Mouse (Mus musculus): ENCODE results near the gene Wdr81.
"Not testable (repeated sequence)": the region's sequence is repeated elsewhere in the genome, so short reads cannot be mapped to it uniquely, and the experiment has no call there.

The Wdr81 gene

DNA sequence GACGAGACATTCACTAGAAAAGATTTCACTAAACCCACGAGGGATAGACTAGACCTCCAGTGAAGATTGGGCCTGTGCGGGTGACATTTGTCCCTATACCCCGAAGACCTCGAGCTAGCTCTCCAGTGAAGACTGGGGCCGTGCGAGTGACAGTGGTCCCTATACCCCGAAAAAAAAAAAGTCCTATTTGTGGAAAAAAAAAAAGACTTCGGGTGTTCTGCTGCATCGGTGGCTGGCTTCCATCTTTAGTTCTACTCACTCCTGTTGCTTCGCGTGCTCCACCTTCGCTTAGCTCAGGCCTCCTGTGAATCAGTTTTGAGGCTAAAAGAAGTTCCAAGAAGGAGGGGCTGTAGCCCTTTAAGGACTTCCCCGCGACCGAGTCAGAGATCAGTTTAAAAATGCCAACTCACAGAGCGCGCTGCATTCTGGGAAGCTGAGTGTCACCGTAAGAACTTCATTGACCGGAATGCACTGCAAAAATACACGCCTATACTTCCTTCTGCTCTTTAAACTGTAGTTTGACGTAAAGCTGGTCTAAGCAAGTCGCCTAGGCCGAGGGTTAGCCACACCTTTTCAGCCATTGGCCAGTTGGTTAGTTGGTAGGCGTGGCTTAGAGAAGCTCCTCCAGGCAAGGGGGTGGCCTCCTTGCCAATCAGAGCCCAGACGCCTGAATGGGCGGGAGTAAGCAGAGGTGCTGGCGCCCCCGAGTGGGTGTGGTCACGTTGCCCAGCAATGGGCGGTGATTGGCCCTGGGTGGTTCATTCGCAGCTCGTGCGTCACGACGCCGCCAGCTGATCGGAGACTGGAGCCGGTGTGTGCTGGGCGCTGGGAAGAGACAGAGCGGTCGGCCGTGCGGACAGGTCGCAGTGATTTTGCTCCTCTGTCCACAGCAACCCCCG lies 6.6 kb upstream of the Wdr81 start, which contains the start of gene Tlcd2:
Gene Tlcd2 (plus strand): TSS at position 872 of the 899 bp plus-strand sequence.
- DNase-seq (ENCODE audit: low read depth, low spot score), result peak; percentile 100

DNA sequence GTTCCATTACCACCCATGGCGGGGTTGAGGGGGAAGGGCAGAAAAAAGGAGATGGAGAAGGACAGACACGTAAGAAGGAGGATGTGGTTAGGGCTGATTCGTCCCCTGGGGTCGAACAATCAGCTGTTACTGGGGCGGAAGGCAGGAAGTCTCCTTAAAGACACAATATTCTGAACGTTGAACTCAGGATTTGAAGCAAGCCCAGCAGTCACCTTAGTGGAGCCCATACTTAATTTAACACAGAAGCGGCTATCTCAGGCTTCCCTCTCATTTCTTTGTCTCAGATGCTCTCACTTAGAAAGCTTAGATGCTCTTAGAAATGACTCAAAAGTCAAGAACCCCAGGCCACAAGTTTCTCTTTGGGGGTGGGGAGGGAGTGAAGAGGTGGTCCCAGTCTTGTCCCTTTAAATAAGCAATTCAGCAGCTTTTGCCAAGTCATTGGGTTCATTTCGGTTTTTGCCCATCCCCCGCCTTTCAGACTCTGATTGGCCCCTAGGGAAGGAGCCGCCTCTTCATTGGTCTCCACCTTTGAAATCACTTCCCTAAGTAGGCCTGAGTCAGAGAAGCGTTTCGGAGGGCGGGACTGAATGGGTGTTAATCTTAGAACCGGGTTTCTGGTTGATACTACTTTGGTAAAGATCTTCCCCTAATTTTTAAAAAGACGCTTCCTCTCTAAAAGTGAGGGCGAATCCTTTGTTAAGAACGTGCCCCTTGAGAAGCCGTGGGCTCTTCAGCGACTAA lies 5.8 kb upstream of the Wdr81 start:
- peak; percentile 89 for DNase-seq (ENCODE audit: low read depth, low spot score)

DNA sequence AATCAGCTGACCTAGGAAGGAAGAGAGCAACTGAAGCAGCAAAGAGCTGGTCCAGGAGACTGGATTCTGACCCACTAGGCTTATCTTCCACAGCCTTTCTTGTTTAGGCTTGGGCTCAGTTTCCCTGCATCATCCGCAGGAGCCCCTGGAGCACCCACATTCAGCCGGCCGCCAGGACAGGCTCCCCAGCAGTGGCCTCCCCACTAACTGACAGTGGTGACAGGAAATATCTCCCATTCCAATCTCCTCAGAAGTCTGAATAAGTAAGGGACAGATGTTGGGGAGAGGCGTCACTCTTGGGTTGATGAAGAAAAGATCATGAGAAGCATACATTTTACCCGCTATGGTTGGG lies 5.2 kb upstream of the Wdr81 start:
- DNase-seq (ENCODE audit: low read depth, low spot score), result no peak

DNA sequence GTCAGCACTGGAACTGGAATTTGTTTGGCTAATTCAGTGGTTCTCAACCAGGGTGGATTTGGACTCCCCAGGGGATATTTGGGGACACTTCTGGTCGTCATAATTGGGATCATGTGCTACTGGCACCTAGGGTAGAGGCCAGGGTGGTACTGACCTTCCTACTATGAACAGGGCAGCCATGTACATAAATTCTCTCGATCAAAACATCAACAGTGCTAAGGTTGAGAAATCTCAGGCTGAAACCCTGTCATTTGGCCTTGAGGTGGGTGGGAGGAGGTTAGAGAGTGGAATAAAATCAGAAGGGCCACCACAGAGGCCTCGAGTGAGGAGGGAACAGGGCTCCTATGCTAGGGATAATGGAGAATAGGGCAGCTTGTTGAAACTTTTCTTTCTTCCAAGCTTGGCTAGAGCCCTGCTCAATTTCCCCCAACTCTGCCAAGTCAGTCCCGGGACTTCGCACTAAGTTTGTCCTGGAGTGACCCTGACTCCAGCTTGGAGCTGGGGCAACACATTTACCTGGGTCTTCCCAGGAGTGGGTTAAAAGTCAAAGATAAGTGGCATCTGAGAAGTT lies 4.7 kb upstream of the Wdr81 start:
- DNase-seq (ENCODE audit: low read depth, low spot score), result no peak

DNA sequence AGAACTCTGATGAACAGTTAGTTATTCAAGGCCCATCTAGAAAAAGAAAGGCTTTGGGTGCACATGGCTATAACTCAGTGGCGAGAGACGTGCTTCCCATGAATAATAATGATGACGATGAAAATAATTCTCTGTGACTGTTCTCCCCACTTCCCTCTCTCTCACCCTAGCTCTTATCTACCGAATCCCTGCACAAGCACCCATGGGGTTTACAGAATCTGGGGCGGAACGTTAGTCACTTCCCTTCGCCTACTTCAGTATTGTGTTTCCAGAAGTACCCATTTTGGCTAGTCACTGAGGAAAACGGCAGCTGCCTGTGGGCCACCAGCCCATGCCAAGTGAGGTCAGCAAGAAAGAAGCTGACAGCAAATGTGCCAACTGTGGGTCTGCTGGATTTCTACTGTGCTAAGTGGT lies 4.1 kb upstream of the Wdr81 start:
- no peak for DNase-seq (ENCODE audit: low read depth, low spot score)

DNA sequence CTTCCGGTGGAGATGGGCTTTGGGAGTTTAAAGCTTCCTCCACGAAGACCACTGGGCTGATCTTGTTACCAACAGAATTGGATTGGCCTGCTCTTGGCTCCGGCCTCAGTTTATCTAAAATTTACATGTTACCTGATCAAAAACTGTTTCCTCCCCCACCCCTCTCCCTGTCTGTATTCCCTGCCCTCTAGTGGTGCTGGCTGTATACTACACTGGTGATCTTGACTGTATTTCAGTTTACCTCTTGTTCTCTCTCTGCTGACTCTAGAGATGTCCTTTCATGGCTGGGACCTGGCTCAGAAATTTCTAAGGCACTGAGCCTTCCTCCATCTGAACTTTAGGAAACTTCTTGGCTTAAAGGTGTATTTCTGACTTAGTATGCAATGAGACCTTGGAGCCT lies 3.7 kb upstream of the Wdr81 start:
- peak; percentile 33 for DNase-seq (ENCODE audit: low read depth, low spot score)

DNA sequence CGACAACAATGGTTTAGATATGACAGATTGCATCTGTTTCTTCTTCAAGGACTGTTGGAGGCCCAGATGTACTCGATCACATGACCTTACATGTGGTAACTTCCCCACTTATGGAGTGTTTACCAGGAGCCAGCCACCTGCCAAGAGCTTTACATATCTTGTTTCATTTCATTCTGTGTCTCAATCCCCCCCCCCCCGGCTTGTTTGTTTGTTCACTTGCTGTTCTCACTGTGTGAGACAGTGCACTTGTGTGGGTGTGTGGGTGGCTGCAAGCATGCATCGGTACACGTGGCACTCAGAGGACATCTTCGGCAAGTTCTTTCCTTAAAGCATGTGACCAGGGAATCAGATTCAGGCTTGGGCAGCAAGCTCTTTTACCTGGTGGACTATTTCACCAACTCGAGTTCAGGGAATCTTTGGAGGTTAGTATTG lies 1.9 kb upstream of the Wdr81 start:
- no peak for DNase-seq (ENCODE audit: low read depth, low spot score)

DNA sequence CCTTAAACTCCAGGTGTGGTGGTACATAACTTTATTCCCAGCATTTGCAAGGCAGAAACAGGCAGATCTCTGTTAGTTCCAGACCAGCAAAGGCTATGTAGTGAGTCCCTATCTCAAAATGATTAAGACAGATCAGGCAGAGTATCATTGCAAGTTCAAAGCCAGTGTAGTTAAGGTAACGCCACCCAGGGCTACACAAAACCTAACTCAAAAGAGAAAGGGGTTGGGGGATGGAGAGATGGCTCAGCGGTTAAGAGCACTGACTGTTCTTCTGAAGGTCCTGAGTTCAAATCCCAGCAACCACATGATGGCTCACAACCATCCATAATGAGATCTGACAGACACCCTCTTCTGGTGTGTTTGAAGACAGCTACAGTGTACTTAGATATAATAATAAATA lies 1.5 kb upstream of the Wdr81 start:
- DNase-seq (ENCODE audit: low read depth, low spot score), result not testable (repeated sequence)

DNA sequence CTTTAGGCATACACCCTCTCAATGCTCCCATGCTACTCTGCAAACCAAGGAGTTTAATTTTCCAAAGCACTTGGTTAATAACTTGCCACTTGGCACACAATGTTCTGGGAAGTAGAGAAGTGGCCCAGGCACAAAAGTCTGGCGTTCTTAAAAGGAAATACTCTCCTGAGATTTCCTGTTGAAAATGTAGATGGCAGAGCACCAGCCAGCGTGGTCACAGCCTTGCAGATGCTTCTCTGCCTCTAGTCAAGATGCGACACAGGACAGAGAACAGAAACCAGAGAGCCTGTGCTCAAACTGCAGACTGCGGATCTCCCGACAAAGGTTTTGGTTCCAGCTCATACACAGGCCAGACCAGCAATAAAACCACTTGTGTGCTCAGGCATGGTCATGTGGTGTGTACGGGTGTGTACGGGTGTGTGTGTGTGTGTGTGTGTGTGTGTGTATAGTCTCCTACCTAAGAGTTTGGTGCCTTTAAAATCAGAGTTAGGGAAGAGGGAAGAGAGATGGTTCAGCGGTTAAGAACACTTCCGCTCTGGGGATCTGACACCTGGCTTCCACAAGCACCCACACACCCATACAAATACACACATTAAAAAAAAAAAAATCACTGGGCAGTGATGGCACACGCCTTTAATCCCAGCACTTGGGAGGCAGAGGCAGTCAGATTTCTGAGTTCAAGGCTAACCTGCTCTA lies 672 bp upstream of the Wdr81 start:
- no peak for DNase-seq (ENCODE audit: low read depth, low spot score)

DNA sequence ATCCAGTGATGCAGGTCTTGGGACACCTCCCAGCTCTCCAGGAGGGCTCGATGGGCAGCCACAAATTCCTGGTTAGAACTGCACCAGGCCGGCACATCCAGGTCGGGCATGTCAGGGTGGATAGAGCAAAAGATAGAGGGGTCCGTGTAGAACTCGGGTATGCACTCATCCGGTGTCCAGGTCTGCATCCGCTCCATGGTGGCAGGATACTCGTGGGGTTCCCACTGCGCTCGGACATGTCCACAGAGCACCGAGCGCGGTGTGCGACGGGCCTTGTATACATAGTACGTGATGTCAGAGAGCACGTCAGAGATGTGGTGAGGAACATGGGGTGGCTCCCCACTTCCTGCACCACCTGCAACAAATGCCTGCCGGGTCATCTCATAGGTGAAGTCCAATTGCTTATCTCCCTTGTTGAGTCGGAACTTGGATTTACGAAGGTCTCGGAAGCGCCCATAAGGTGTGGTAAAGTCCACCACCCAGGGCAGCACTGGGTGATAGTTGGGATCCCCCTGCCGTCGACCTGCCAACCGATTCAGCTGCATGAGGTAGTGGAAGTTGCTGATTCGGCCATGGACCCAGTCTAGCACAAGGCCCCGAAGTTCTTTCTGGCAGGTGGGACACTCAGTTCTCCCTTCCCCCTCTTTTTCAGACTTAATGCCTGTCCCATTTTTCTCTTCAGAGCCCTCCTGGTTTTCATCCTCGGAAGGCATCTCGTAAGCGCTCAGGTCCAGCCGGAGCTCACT lies 1.5 kb downstream of the Wdr81 start:
- no peak for DNase-seq (ENCODE audit: low read depth, low spot score)

DNA sequence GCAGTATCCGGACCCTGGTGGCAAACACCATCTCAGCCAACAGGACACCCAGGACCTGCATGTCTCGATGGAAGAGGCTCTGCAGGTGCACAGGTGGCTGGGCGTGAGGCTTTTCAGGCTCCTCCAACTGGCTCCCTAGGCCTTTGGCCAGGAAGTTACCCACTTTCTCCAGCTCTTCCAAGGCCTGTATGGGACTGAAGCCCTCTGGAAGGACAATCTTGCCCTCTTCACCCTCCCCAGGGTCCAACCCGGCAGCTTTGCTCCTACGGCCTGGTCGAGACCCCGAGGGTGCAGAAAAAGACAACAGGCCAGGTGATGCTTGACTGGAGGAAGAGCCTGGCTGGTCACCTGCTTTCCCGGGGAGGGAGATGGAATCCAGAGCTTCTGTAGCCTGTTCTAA lies 2.4 kb downstream of the Wdr81 start:
- DNase-seq (ENCODE audit: low read depth, low spot score), result no peak

DNA sequence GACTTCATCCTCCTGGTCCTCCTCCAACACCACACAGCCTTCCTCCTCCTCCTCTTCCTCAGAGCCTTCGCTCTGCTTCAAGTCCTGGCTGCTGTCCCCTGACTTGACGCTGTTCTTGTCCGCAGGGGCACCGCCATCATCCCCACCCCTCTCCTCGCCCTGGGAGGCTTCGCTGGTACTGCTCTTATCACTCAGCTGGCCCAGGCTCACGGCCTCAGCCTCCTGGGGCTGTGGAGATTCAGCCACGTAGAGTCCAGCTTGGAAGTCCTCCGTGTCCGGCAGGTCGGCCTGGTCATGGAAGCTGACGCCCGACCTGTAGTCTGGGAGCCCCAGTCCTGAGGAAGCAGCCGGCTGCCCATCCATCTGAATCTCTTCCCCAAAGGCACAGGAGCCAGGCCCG lies 3.6 kb downstream of the Wdr81 start:
- DNase-seq (ENCODE audit: low read depth, low spot score), result no peak

DNA sequence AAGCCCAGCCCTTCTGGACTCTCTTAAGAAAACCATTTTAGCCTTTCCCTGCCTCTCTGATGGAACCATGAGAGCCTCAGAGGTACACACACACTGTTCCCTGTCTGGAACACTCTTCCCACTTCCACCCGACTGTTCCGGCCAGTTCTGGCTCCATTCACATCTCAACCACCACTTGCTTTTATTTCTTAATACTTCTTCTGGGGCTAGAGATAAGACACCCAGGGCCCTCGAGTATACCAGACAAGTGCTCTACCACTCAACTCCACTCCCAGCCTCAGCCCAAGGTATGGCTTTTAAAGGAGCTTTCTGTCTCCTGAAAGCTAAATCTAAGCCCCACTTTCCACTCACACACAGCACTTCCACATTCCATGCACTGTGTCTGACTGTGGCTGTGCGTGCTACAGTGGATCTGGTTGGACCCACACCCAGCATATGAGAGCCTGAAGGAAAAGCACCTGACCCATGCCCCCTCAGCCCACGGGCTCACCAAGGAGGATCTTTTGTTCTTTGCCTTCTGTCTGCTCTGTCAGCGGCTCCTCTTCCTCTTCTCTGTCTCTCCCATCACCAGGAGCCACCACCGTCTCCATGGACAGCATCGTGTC lies 4.1 kb downstream of the Wdr81 start:
- DNase-seq (ENCODE audit: low read depth, low spot score), result no peak

DNA sequence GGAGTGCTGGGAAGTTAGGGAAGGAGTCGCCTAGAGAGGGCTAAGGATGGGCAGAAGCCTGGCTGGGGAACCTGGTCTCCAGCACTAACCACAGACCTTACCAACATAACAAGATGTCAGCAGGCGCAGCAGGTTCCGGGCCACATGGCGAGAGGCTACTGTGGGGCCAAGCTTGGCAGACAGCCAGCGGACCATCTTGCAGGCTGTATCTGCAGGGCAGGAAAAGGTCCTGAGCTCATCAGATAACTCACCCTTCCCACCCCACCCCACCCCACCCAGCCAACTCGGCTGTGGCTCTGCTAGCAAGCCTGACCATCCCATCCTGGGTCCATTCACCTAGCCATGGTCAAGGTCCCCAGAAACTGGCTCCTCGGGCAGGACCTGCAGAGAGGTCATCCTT lies 4.8 kb downstream of the Wdr81 start:
- DNase-seq (ENCODE audit: low read depth, low spot score), result no peak

DNA sequence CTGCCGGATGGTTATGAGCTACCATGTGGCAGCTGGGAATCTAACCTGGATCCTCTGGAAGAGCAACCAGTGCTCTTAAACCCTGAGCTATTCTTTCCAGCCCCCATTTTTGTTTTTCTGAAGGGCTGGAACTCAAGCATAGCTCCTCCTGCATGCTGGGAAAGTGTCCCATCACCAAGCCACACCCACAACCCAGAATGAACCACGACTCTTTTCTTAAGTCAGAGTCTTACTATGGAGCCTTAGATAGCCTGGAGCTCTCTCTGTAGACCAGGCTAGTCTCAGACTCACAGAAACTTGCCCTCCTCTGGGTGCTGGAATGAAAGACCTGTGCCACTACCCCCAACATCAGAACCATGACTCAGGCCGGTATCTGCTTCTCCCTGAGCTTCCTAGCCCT lies 5.9 kb downstream of the Wdr81 start:
- DNase-seq (ENCODE audit: low read depth, low spot score), result no peak

DNA sequence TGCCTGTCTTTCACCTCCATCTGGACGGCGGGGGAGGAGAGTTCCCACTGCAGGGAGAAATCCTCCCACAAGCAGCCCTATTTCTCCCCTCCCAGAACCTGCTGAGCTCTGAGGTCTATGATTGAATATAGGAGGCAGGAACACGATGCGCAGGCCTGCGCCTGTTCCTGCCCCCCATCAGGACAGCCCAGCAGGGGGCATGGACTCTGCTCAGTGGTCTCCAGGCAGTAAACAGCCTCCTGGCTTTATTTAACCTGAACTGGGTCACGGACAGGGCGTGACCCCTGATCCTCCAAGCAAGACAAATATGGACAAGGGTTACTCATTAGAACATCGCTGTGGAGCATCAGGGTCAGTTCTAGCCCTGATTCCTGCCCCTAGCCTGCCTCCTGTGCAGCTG lies 10.8 kb downstream of the Wdr81 start:
- peak; percentile 30 for DNase-seq (ENCODE audit: low read depth, low spot score)

DNA sequence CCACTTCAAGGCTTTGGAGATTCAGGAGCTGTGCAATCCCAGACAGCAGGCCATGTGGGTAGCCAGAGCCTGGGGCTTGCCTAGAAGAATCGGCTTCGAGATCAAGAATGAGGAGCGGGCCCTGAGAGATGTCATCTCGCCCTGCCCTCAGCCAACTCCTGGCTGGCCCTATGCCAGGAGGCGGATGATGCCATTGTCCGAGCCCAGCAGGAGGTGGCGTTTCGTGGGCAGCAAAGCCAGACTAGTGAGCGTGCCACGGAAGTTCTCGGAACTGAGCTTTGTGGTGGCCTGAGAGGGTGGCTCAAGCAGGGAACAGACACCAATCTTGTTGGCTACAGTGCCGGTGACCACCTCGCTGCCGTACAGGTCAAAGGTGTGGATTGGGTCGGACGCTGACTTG lies 12.9 kb downstream of the Wdr81 start:
- DNase-seq (ENCODE audit: low read depth, low spot score), result no peak

DNA sequence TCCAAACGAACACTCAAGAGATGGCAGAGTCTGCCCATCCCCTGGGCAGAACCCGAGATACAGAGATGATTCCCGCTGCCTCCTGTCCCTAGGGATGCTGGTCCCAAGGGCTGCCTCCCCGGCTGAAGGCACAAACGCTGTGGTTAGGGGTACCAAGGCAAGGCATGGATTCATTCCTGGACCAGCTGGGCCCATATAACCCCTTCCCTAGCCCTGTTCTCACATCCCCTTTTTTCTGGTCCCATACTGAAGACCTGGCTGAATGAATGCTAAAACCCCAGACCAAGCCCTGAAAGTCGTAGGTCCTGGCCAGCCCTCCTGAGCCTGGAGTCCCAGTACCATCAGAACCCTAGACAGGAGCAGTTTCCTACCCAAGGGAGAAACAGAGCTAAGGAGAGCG lies 13.5 kb downstream of the Wdr81 start:
- no peak for DNase-seq (ENCODE audit: low read depth, low spot score)

DNA sequence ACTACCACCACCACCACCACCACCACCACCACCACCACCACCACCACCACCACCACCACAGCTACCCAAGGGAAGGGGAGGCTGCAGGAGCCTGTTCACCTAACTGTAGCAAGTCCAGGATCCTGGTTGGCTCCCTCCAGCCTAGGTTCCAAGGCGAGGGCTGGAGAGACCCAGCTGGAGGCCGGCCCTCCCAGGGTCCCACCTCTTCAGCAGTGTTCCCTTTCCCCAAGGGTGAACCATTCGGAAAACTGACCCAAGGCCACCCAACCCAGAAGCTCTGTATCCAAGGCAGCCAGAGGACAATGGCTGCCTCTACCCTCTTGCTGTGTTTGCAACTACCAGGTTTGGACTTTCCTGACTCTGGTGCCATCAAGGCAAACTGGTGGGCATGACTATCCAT lies 14.6 kb downstream of the Wdr81 start:
- no peak for DNase-seq (ENCODE audit: low read depth, low spot score)

DNA sequence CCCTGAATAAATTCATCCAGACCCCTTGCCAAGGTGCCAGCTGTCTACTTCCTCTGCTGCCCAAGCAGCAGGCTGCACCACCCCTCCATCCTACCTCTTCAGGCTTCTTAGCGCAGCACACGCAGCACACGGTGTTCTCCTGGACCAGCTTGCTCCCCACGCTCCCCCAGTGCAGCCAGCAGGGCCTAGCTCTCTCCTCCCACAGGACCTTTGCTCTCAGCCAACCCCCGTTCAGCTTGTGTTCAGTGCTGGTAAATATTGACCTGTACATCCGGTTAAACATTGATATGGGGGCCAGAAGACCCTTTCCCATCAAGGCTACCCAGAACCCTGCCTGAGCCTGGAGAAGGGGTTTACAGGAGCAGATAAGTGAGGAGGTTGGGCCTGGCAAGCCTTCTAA lies 15.2 kb downstream of the Wdr81 start, which contains the start of gene Serpinf2:
Gene Serpinf2 (minus strand): TSS at position 229 of the 400 bp plus-strand sequence.
- no peak for DNase-seq (ENCODE audit: low read depth, low spot score)

DNA sequence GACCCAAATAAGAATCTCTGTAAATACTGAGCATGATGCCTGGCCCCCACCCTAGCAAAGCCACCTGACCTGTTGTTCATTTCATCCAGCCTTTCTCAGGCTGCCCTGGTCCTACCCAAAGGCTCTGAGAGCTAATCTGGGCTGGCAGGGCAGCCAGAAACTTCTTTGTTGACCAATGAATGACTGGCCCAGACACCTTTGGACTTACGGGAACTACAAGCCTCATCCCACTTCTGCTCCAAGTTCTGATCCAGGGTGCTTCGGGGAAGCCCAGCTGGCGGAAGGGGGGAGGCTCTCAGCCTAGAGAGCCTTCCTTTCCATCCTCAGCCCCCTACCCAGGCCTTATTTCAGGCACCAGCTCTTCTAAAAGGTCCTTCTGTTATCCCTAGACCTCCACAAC lies 15.7 kb downstream of the Wdr81 start:
- DNase-seq (ENCODE audit: low read depth, low spot score), result no peak

Data from mesoderm, embryonic 11.5 days (tissue).